Mouse (Mus musculus): Measurements from ENCODE around the gene Fasl. TPM values are rescaled to one million over a fixed set of nuclear protein-coding genes. Genes with fewer than 3 reads are reported as not detected.

The Fasl gene
- total RNA-seq, 1 experiment from 2014 or later = 4.5 TPM

Other genes starting within 250 kb of the Fasl start
- 77.2 and 121 TPM in 2 replicates for gene Suco, start 88.2 kb upstream of the Fasl start, total RNA-seq (2017)
- gene Pigc, start 180.7 kb upstream of the Fasl start, total RNA-seq (2017) = 18.3 and 19.2 TPM in 2 replicates
- gene 4930558K02Rik, start 191.1 kb upstream of the Fasl start, total RNA-seq (2017) = not detected in 2 replicates

All from neutrophil, adult 5-6 weeks (primary cell).